Mouse (Mus musculus) monocyte, adult 5-6 weeks (primary cell): Measurements from ENCODE around the gene Arid3a. TPM values are rescaled to one million over a fixed set of nuclear protein-coding genes. Genes with fewer than 3 reads are reported as not detected.

Source experiments
- ATAC-seq: fragments of 153-309, 156-312 bp; replicated peaks from 2 replicates; pipeline ENCODE4 v1.8.0; 2017; ENCODE audit warnings: mild to moderate bottlenecking; ENCODE audit not compliant: low TSS enrichment, insufficient number of reproducible peaks, severe bottlenecking, poor library complexity, low FRiP score
- total RNA-seq: library from RNA; stranded (forward); fragments of 200-1000, 200-491, 200-594 nt; gene quantifications from 3 replicates; pipeline ENCODE4 v1.2.3, GENCODE M21; 2017

Arid3a gene
- total RNA-seq, 1 experiment from 2014 or later: 36.8 TPM

- ATAC-seq: no peak
Measured at GRCm38 (mm10) chr10:79921572-79921971, 5.3 kb upstream of the Arid3a start.

GRCm38 (mm10) chr10:79924998-79925784 is 1.7 kb upstream of the Arid3a start:
- peak; percentile 24 for ATAC-seq

DNA sequence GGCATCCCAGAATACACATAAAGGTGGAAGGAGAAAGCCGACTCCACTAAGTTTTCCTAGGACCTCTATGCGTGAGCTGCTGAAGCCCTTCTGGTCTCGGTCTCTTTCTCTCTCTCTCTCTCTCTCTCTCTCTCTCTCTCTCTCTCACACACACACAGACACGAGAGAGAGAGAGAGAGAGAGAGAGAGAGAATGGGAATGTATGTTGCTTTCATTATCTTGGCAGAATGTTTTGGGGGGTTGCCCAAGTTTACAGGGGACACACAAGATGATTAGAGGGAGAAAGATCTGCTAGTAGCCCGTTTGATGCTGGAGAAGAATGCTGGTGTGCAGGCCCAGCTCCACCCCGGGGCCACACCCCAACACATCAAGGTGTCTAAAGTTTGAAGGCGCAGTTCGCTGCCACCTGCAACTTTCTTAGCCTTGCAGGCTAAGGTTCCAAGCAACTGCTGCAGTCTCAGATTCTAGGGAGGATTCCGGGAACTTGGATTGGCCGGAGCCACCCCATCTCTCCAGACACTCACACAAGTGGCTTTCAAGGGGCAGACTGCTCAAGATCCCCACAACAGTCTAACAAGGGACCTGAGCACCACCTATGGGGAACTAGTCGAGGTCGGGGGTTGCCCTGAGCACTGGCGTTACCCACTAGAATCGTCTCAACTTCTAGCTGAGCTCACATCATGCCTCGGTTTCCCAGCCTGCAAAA is 905 bp upstream of the Arid3a start:
- ATAC-seq: no peak

DNA sequence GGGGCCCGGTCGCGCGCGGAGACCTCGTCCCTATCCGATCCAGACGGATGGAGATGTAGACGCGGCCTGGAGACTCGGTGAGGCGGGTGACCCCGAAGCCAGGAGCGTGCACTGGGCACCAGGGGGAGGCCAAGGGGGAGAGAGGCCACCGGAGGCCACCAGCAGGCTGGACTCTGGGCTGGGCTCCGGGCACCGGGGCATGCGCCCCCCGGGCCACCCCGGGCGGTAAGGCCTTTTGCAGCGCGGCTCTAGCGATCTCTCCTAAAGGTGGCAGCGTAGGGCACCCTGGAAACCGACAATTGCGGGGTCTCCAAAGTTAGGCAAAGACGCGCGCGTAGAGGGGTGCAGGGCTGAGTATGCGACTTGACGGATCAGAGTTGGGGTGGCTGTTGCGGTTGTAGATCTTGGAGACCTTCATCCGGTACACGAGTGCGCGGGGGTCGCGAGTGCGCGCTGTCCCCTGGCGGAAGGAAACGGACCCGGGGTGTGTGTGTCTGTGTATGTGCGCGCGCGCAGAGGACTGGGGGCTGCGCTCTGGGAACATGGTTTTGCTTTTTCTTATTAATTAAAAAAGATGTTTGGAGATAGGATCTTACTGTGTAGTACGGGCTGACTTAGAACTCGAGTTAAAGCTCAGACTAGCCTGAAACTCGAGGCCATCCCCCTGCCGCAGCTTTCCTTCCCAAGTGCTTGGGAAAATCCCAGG is 634 bp downstream of the Arid3a start:
- 0 out of 2 replicates have a peak, but pooled peaks have one; percentile 2 for ATAC-seq

GRCm38 (mm10) chr10:79928030-79928694 is 1.3 kb downstream of the Arid3a start:
- ATAC-seq: peak; percentile 33; the same call in 1 of the 2 replicates

- ATAC-seq: no peak
Measured at GRCm38 (mm10) chr10:79928907-79929701, 2.3 kb downstream of the Arid3a start.

- ATAC-seq: no peak
Measured at GRCm38 (mm10) chr10:79929967-79930825, 3.4 kb downstream of the Arid3a start.

GRCm38 (mm10) chr10:79930826-79931186 is 4.0 kb downstream of the Arid3a start:
- no peak for ATAC-seq

- ATAC-seq: no peak
Measured at GRCm38 (mm10) chr10:79931797-79932196, 5.0 kb downstream of the Arid3a start.

- ATAC-seq: no peak
Measured at GRCm38 (mm10) chr10:79932736-79933135, 5.9 kb downstream of the Arid3a start.

GRCm38 (mm10) chr10:79933145-79933679 is 6.4 kb downstream of the Arid3a start:
- no peak for ATAC-seq

GRCm38 (mm10) chr10:79933861-79934260 is 7.0 kb downstream of the Arid3a start:
- ATAC-seq: no peak

GRCm38 (mm10) chr10:79934272-79934721 is 7.5 kb downstream of the Arid3a start:
- 0 out of 2 replicates have a peak, but pooled peaks have one; percentile 12 for ATAC-seq

GRCm38 (mm10) chr10:79934794-79935569 is 8.1 kb downstream of the Arid3a start:
- no peak for ATAC-seq

GRCm38 (mm10) chr10:79936284-79936910 is 9.6 kb downstream of the Arid3a start:
- ATAC-seq: no peak

DNA sequence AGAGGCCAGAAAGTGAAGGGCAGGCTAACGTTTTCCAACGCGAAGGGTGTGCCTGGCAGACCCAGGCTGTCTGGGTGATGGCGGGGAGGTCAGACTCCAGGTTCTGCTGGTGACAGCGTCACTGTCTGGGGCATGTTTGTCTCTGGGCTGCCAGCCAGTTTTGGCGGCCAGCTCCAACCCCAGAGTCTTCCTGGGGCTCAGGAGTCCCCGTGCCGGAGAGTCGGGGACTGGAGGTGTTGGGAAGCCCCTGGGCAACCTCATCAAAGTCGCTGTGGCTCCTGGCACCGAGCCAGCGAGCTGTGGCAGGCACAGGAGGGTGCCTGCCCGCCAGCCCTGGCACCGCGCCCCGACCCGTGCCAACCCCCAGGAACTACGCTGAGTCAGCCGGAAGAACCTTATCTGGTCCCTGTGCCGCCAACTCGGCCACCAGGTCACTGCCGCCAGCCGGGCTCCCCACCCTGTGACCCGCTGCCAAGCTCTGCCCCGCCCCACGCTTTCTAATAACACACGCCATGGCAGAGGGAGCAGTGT is 10.1 kb downstream of the Arid3a start:
- ATAC-seq: peak; percentile 57
